Mouse (Mus musculus) bone marrow macrophage, adult 2 months (primary cell): ENCODE data around the gene Ddx49.

Source experiments
- CTCF ChIP-seq: IDR thresholded peaks from 2 replicates; pipeline ENCODE4 v1.5.1; 2012; ENCODE audit warnings: low read depth, mild to moderate bottlenecking, low read length, moderate library complexity
- POLR2A ChIP-seq: IDR thresholded peaks from 2 replicates; pipeline ENCODE4 v1.6.1; 2012; ENCODE audit warnings: mild to moderate bottlenecking, low read depth, low read length, borderline replicate concordance

DNA sequence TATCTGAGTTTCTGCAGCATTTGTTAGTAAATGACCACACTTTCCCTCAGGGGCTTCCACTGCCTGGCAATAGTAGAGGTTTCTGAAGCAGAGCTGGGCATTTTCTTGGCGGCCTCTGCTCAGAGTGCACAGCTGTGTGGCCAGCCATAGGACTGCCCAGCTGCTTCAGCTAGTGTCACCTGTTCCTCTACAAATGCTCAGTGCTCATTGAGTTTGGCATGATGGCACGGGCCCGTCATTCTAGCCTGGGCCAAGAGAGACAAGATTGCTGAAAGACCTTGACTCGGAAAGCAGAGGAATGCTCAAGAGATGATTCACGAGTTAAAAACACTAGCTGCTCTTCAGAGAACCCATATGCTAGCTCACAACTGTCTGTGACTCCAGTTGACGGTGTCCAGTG is 55.7 kb downstream of the Ddx49 start:
- TF ChIP-seq CTCF: no peak
- no peak for TF ChIP-seq POLR2A
